Mouse (Mus musculus) activated CD4-positive, CD25-positive, alpha-beta regulatory T cell, adult 9 weeks (primary cell): ENCODE results near the gene Brinp2. TPM values are rescaled to one million over a fixed set of nuclear protein-coding genes. Genes with fewer than 3 reads are reported as not detected.

Experiments used
- polyA plus RNA-seq: library from polyadenylated mRNA; unstranded; fragments of 100-300 nt; shearing (Covaris generic); gene quantifications from one replicate; pipeline ENCODE4 v1.2.1, GENCODE M21; 2017

Gene Brinp2
- not detected for polyA plus RNA-seq

DNA sequence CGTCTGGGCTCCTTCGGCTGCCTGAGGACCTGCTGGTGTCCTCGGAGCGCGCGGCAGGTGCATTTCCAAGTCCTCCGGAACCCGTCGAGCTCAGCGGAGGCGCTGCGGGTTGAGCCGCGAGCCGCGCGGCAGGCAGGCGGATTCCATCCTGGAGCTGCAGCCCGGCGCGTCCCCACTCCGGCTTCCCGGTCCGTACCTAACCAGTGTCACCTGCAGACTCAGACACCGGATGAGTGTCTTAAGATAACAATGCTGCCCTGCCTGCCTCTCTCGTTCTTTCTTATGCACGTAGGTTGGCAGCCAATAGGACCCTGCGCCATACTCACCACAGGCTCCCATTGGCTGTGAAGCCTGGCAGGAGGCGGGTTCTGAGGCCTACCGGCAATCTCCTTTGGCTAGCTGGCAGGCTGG lies at the start of gene Brinp2:
Brinp2 (minus strand) TSS at position 276 of the 411 bp plus-strand sequence.

DNA sequence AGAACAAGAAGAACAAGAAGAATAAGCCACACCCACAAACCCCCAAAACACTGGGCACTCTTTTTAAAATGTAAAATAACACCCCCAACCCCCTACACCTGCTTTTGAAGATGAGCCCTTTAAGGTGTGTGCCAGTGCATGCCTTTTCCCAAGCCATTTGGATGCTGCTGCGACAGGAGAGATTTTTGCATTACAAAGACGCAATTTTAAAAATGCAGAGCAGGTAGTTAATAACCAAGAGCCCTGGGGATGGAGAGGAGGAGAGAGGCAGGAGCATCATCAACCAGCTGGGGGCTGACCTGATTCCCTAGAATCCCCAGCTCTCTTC lies 5.8 kb upstream of the Brinp2 start, which contains the start of gene Astn1:
Astn1 (plus strand) TSS at position 310 of the 328 bp plus-strand sequence.

Other genes starting within 250 kb of the Brinp2 start
- 0.20 TPM for gene Astn1, start 5.9 kb upstream of the Brinp2 start, polyA plus RNA-seq